8 mouse cellular contexts compared by ENCODE assay signal in genomic region chr6:85588568-85588967, GRCm38 (mm10). TPM values are rescaled to one million over a fixed set of nuclear protein-coding genes. Genes with fewer than 3 reads are reported as not detected.
DNase-seq lines count a peak whose midpoint lies in the region; ATAC-seq lines count a peak whose summit lies in the region.

No protein-coding gene starts in this region.

- no peak for ATAC-seq in kidney, embryonic 15.5 days (replicated peaks; ENCODE audit: low FRiP score)
- no peak for ATAC-seq in hindbrain, embryonic 14.5 days (ENCODE audit: low FRiP score)
- no peak for ATAC-seq in midbrain, embryonic 15.5 days (replicated peaks)

- no peaks in the 10 kb centered on the region for H3K36me3 ChIP-seq in kidney, embryonic 15.5 days
- H3K36me3 ChIP-seq in hindbrain, embryonic 14.5 days (replicated peaks; ENCODE audit: control insufficient read depth, insufficient read depth) = no peaks in the 10 kb centered on the region
- no peaks in the 10 kb centered on the region for H3K36me3 ChIP-seq in midbrain, embryonic 15.5 days (replicated peaks)

- peak overlapping the region; percentile 71 for H3K4me3 ChIP-seq in kidney, embryonic 15.5 days (replicated peaks)
- peak overlapping the region; percentile 84 for H3K4me3 ChIP-seq in hindbrain, embryonic 14.5 days (replicated peaks; ENCODE audit: low read length)
- H3K4me3 ChIP-seq in midbrain, embryonic 15.5 days = peak overlapping the region; percentile 63

- no peak overlapping the region for H3K27ac ChIP-seq in kidney, embryonic 15.5 days
- H3K27ac ChIP-seq in hindbrain, embryonic 14.5 days = no peak overlapping the region
- H3K27ac ChIP-seq in midbrain, embryonic 15.5 days = no peak overlapping the region; the same call in 1 of the 2 replicates

- H3K9ac ChIP-seq in kidney, embryonic 15.5 days = peak overlapping the region; percentile 68; the same call in 1 of the 2 replicates
- H3K9ac ChIP-seq in hindbrain, embryonic 14.5 days = peak overlapping the region; percentile 83
- H3K9ac ChIP-seq in midbrain, embryonic 15.5 days = peak overlapping the region; percentile 62

- no peaks in the 10 kb centered on the region for H3K27me3 ChIP-seq in kidney, embryonic 15.5 days
- no peaks in the 10 kb centered on the region for H3K27me3 ChIP-seq in hindbrain, embryonic 14.5 days (ENCODE audit: control insufficient read depth, insufficient read depth, low read length)
- H3K27me3 ChIP-seq in midbrain, embryonic 15.5 days (replicated peaks) = no peaks in the 10 kb centered on the region

- peaks cover 21% of the 10 kb centered on the region for H3K4me1 ChIP-seq in kidney, embryonic 15.5 days
- peaks cover 20% of the 10 kb centered on the region for H3K4me1 ChIP-seq in hindbrain, embryonic 14.5 days (replicated peaks; ENCODE audit: control insufficient read depth, insufficient read depth, low read length)
- peaks cover 27% of the 10 kb centered on the region for H3K4me1 ChIP-seq in midbrain, embryonic 15.5 days

- peak overlapping the region; percentile 72 for H3K4me2 ChIP-seq in kidney, embryonic 15.5 days
- peak overlapping the region; percentile 75 for H3K4me2 ChIP-seq in hindbrain, embryonic 14.5 days (replicated peaks)
- H3K4me2 ChIP-seq in midbrain, embryonic 15.5 days = peak overlapping the region; percentile 71

- DNase-seq in kidney, postnatal 36 days = no peak
- DNase-seq in c-Kit-negative CD71-positive TER-119-positive erythroid progenitor cells, embryonic 14.5 days (ENCODE audit: low read depth, low spot score) = peak; percentile 2
- peak; percentile 35 for DNase-seq in hindbrain, embryonic 14.5 days (ENCODE audit: low spot score)
- DNase-seq in retina, embryonic 14.5 days (ENCODE audit: low spot score) = no peak
- no peak for DNase-seq in adrenal gland, postnatal 4 days (ENCODE audit: low spot score in 2 of 2)
- DNase-seq in thymus, postnatal 0 days (ENCODE audit: low spot score) = no peak

- WGBS in kidney, embryonic 15.5 days = 5% methylated on average over 4 of the region's 4 CpGs
- 7% methylated on average over 4 of the region's 4 CpGs for WGBS in hindbrain, embryonic 14.5 days
- WGBS in midbrain, embryonic 15.5 days = 3% methylated on average over 4 of the region's 4 CpGs

- H3K9me3 ChIP-seq in kidney, embryonic 15.5 days (replicated peaks) = no peaks in the 10 kb centered on the region
- H3K9me3 ChIP-seq in hindbrain, embryonic 14.5 days (ENCODE audit: control insufficient read depth, low read length) = no peaks in the 10 kb centered on the region
- no peaks in the 10 kb centered on the region for H3K9me3 ChIP-seq in midbrain, embryonic 15.5 days

RNA-seq across cellular contexts. Expression of gene Alms1, which starts 1.2 kb away (rescaled TPM):
- polyA plus RNA-seq in kidney, embryonic 15.5 days (2015; fragmentation: Nextera tagmentation; extraction: Ambion mirVana) = 5.3 and 6.1 TPM in 2 replicates
- polyA plus RNA-seq in hindbrain, embryonic 14.5 days (2014; fragmentation: Nextera tagmentation; extraction: Ambion mirVana) = 5.0 and 5.6 TPM in 2 replicates
- polyA plus RNA-seq in midbrain, embryonic 15.5 days (2015; fragmentation: Nextera tagmentation; extraction: Ambion mirVana) = 5.2 and 5.9 TPM in 2 replicates
- 10 to 100 TPM; 13.3 to 13.9 TPM for total RNA-seq in adrenal gland, postnatal 4 days (2021)
- 2.6 and 2.9 TPM in 2 replicates for polyA plus RNA-seq in thymus, postnatal 0 days (2015; fragmentation: Nextera tagmentation; extraction: Ambion mirVana)

Comparison
In these comparisons a context has a peak if more than half of its experiments do, and no peak if none do; other contexts are left out.
1. DNase-seq: peak in c-Kit-negative CD71-positive TER-119-positive erythroid progenitor cells, embryonic 14.5 days (single experiment) and hindbrain, embryonic 14.5 days (single experiment); none in kidney, postnatal 36 days (0 of 2), retina, embryonic 14.5 days (single experiment), adrenal gland, postnatal 4 days (0 of 2) and thymus, postnatal 0 days (single experiment).
2. Peak in every context shown above with its lines, with median percentiles within 50 percentile points of each other: H3K4me2 ChIP-seq, H3K4me3 ChIP-seq and H3K9ac ChIP-seq.